Mouse (Mus musculus) testis, adult 2 months (tissue): ENCODE data around the gene Dmbx1.

Experiments used
- CTCF ChIP-seq: fragments of 200-500 bp; IDR thresholded peaks from 2 replicates; pipeline ENCODE4 v1.5.1; 2012; ENCODE audit warnings: low read depth, mild to moderate bottlenecking, inconsistent platforms, low read length, moderate library complexity; ENCODE audit not compliant: control insufficient read depth, insufficient read depth, insufficient replicate concordance
- POLR2A ChIP-seq: fragments of 200-500 bp; IDR thresholded peaks from 2 replicates; pipeline ENCODE4 v1.6.1; 2012; ENCODE audit warnings: low read depth, mild to moderate bottlenecking, inconsistent platforms, low read length, moderate library complexity; ENCODE audit not compliant: control insufficient read depth

DNA sequence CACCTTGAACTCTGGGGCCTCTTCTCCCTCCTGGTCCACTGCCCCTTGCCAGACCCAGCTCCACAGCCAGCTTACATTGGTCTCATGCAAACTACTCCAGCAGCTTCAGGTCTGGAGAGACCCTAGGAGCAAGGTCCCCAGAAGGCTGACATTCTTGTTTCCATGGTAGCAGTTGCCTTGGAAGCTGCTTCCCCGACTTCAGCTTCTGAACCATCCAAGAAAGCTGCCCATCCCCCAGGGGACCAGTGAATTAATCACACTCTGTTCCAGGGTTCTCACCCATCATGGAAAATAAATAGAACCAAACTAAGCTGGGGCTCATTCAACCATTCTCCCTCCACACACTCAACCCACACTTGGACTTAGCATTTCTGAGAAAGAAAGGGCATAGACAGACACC lies 58.5 kb downstream of the Dmbx1 start:
- no peak for TF ChIP-seq CTCF
- TF ChIP-seq POLR2A = no peak
